Mouse (Mus musculus) macrophage (primary cell): Measurements from ENCODE around the gene Lxn. TPM values are rescaled to one million over a fixed set of nuclear protein-coding genes. Genes with fewer than 3 reads are reported as not detected.

Experiments
- polyA plus RNA-seq: library from polyadenylated mRNA; stranded (reverse); fragments of 250-400 nt; gene quantifications from 3 replicates; pipeline ENCODE4 v1.2.4, GENCODE M21; 2018; ENCODE audit warnings: inconsistent platforms

The Lxn gene
- polyA plus RNA-seq, 1 experiment from 2014 or later: 58.6 TPM

Other genes starting within 250 kb of the Lxn start
- not detected in 3 replicates for gene Mlf1, start 89.8 kb downstream of the Lxn start, polyA plus RNA-seq
- gene Gm17402, start 88.8 kb downstream of the Lxn start, polyA plus RNA-seq: not detected in 3 replicates
- gene Gfm1, start 33.8 kb downstream of the Lxn start, polyA plus RNA-seq: 23.5 to 52.4 TPM (median 43.2 TPM) in 3 replicates
- gene Rarres1, start 51.6 kb upstream of the Lxn start, polyA plus RNA-seq: 0.62 to 1.8 TPM (median 0.96 TPM) in 3 replicates
- 233 to 282 TPM (median 273 TPM) in 3 replicates for gene Mfsd1, start 118.8 kb upstream of the Lxn start, polyA plus RNA-seq